Mouse (Mus musculus) urinary bladder, adult 2 months (tissue): ENCODE results near the gene Olfr1454. TPM values are rescaled to one million over a fixed set of nuclear protein-coding genes. Genes with fewer than 3 reads are reported as not detected.

Experiments used
- DNase-seq: peaks from one replicate; pipeline ENCODE4 v3.0.0; 2022; ENCODE audit warnings: low spot score
- polyA plus RNA-seq: library from polyadenylated mRNA; depleted of rRNA; stranded (reverse); fragments of >200 nt; gene quantifications from 2 replicates; pipeline ENCODE4 v1.2.3, GENCODE M21; 2012; rRNA removed

Gene Olfr1454
- polyA plus RNA-seq = not detected in 2 replicates

- no peak for DNase-seq
These were observed at the start of gene Olfr1454 for GRCm38 (mm10) chr19:13060310-13060709. Gene Olfr1454 (plus strand): TSS chr19:13060610.

- no peak for DNase-seq
These were observed 32.2 kb upstream of the Olfr1454 start, which contains the start of gene Olfr1453 for GRCm38 (mm10) chr19:13028227-13028626. Gene Olfr1453 (minus strand): TSS chr19:13028327.

GRCm38 (mm10) chr19:13093908-13094307, 33.5 kb downstream of the Olfr1454 start:
- DNase-seq = no peak

GRCm38 (mm10) chr19:13097791-13098190, 37.4 kb downstream of the Olfr1454 start, which contains the start of gene Olfr1457:
Gene Olfr1457 (minus strand): TSS chr19:13097891.
- DNase-seq = no peak

GRCm38 (mm10) chr19:13106675-13107074, 46.3 kb downstream of the Olfr1454 start, which contains the start of gene Olfr1458:
Gene Olfr1458 (minus strand): TSS chr19:13106775.
- DNase-seq = no peak

Other genes with a start within 250 kb of the Olfr1454 start
- not detected in 2 replicates for gene Gm5244, start 213.9 kb upstream of the Olfr1454 start, polyA plus RNA-seq
- gene Olfr1444, start 203.3 kb upstream of the Olfr1454 start, polyA plus RNA-seq = not detected in 2 replicates
- gene Olfr1445, start 176.8 kb upstream of the Olfr1454 start, polyA plus RNA-seq = not detected in 2 replicates
- gene Olfr1446, start 167.1 kb upstream of the Olfr1454 start, polyA plus RNA-seq = not detected in 2 replicates
- not detected in 2 replicates for gene Olfr1447, start 156.9 kb upstream of the Olfr1454 start, polyA plus RNA-seq
- not detected in 2 replicates for gene Olfr1448, start 136.2 kb upstream of the Olfr1454 start, polyA plus RNA-seq
- not detected in 2 replicates for gene Olfr1449, start 129.8 kb upstream of the Olfr1454 start, polyA plus RNA-seq
- not detected in 2 replicates for gene Olfr1450, start 110.4 kb upstream of the Olfr1454 start, polyA plus RNA-seq
- gene Olfr1451, start 65.6 kb upstream of the Olfr1454 start, polyA plus RNA-seq = not detected in 2 replicates
- gene Olfr1453, start 32.3 kb upstream of the Olfr1454 start, polyA plus RNA-seq = not detected in 2 replicates
- not detected in 2 replicates for gene Olfr1457, start 37.3 kb downstream of the Olfr1454 start, polyA plus RNA-seq
- not detected in 2 replicates for gene Olfr1458, start 46.2 kb downstream of the Olfr1454 start, polyA plus RNA-seq
- gene Olfr1459, start 88.9 kb downstream of the Olfr1454 start, polyA plus RNA-seq = not detected in 2 replicates
- not detected in 2 replicates for gene Olfr1461, start 102.4 kb downstream of the Olfr1454 start, polyA plus RNA-seq
- not detected in 2 replicates for gene Olfr1462, start 125.1 kb downstream of the Olfr1454 start, polyA plus RNA-seq
- not detected in 2 replicates for gene Olfr1463, start 170.7 kb downstream of the Olfr1454 start, polyA plus RNA-seq